ENCODE assay signal across 21 mouse cellular contexts in the genomic region with DNA sequence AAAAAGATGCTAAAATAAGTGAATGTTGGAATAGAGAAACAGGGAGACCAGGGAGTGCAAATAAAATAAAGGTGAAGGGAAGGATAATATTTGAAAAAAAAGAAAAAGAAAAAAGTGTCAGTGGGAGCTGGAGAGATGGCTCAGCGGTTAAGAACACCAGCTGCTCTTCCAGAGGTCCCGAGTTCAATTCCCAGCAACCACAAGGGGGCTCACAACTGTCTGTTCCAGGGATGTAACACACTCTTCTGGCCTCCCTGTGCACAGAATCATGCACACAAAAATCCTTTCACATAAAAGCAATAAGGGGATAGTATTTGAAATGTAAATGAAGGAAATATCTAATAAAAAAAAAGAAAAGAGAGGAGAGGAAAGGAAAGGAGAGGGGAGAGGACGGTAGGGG. TPM values are rescaled to one million over a fixed set of nuclear protein-coding genes. Genes with fewer than 3 reads are reported as not detected.
DNase-seq lines count a peak whose midpoint lies in the region; ATAC-seq and TF ChIP-seq lines count a peak whose summit lies in the region.
"Had no signal": no experiment of that assay in that cellular context is flagged by ENCODE, and none has a peak within 500 bp of the region (broad histone marks: within the 10 kb centered on the region; RNA-seq: fewer than 3 reads in every experiment).

No protein-coding gene starts in this region.

- no peak overlapping the region for H3K27ac ChIP-seq in kidney, adult 2 months (ENCODE audit: insufficient read depth, low read depth, low read length)
- no peak overlapping the region for H3K27ac ChIP-seq in kidney, embryonic 14.5 days (ENCODE audit: low read depth, low read length)
- H3K27ac ChIP-seq: forebrain, embryonic 10.5 days; hindbrain, embryonic 13.5 days; kidney, embryonic 15.5 days; limb, embryonic 10.5 days; neural tube, embryonic 12.5 days had no signal

- no peak overlapping the region for H3K4me2 ChIP-seq in kidney, embryonic 14.5 days (replicated peaks; ENCODE audit: low read depth, low read length)
- H3K4me2 ChIP-seq: hindbrain, embryonic 13.5 days; kidney, embryonic 15.5 days; midbrain, embryonic 11.5 days; neural tube, embryonic 12.5 days had no signal

- no peak for DNase-seq in kidney, adult 2 months
- no peak for DNase-seq in lung, adult 2 months
- DNase-seq in lung, postnatal 4 days = no peak
- peak; percentile 41 for DNase-seq in thymus, postnatal 4 days
- DNase-seq in thymus, postnatal 36 days = no peak
- no peak for DNase-seq in spleen, postnatal 14 days (ENCODE audit: low spot score in 2 of 2)
- DNase-seq: adrenal gland, postnatal 25 days; cerebellum, adult 9-11 months; gastrocnemius, postnatal 25 days; heart, adult 18-20 months; layer of hippocampus, adult 9-11 months; right cerebral cortex, postnatal 14 days; spleen, adult 18-20 months had no signal

- no peaks in the 10 kb centered on the region for H3K27me3 ChIP-seq in kidney, adult 2 months (replicated peaks; ENCODE audit: control insufficient read depth, insufficient read depth, low read length)
- H3K27me3 ChIP-seq in kidney, embryonic 14.5 days (ENCODE audit: control insufficient read depth, insufficient read depth, low read length) = no peaks in the 10 kb centered on the region
- H3K27me3 ChIP-seq: neural tube, embryonic 12.5 days had no signal

- H3K9ac ChIP-seq in kidney, embryonic 14.5 days (ENCODE audit: low read depth, low read length) = no peak overlapping the region
- H3K9ac ChIP-seq: hindbrain, embryonic 13.5 days; kidney, embryonic 15.5 days; neural tube, embryonic 12.5 days had no signal

- H3K9me3 ChIP-seq in kidney, embryonic 14.5 days (ENCODE audit: control insufficient read depth, low read length) = no peaks in the 10 kb centered on the region
- H3K9me3 ChIP-seq: forebrain, embryonic 10.5 days; kidney, embryonic 15.5 days; limb, embryonic 10.5 days; neural tube, embryonic 12.5 days had no signal

- 60% methylated on average over 2 of the region's 3 CpGs for WGBS in kidney, adult 2 months
- WGBS in kidney, embryonic 14.5 days = 49% methylated on average over 2 of the region's 3 CpGs
- WGBS in lung, adult 2 months = 62% methylated on average over 2 of the region's 3 CpGs

- TF ChIP-seq CTCF in kidney, adult 2 months (conservative IDR thresholded peaks at IDR 0.05; ENCODE audit: insufficient read depth, insufficient read length, low read depth, low read length) = 0 out of 2 replicates have a peak, but pooled peaks have one; percentile 13
- peak; percentile 18; the same call in 1 of the 2 replicates for TF ChIP-seq CTCF in lung, adult 2 months (IDR thresholded peaks at IDR 0.05; ENCODE audit: insufficient read depth, low read length)

- no peaks in the 10 kb centered on the region for H3K36me3 ChIP-seq in kidney, adult 2 months (ENCODE audit: control insufficient read depth, insufficient read depth, low read length)
- H3K36me3 ChIP-seq in kidney, embryonic 14.5 days (ENCODE audit: control insufficient read depth, insufficient read depth, low read length) = no peaks in the 10 kb centered on the region
- H3K36me3 ChIP-seq: forebrain, embryonic 10.5 days; hindbrain, embryonic 13.5 days; kidney, embryonic 15.5 days; limb, embryonic 10.5 days; neural tube, embryonic 12.5 days had no signal

- no peak for ATAC-seq in kidney, embryonic 14.5 days (ENCODE audit: low FRiP score, low TSS enrichment)
- ATAC-seq: inflammation-experienced regulatory T-cells, adult 6 months had no signal

- TF ChIP-seq POLR2A in kidney, adult 2 months (IDR thresholded peaks at IDR 0.05; ENCODE audit: low read depth, low read length) = no peak
- no peak for TF ChIP-seq POLR2A in lung, adult 2 months (IDR thresholded peaks at IDR 0.05; ENCODE audit: borderline replicate concordance, extremely low read depth, low read depth, low read length)

- H3K4me1 ChIP-seq in kidney, adult 2 months (ENCODE audit: control insufficient read depth, insufficient read depth, low read length) = no peaks in the 10 kb centered on the region
- H3K4me1 ChIP-seq in kidney, embryonic 14.5 days (ENCODE audit: control insufficient read depth, insufficient read depth, low read length) = no peaks in the 10 kb centered on the region
- H3K4me1 ChIP-seq in lung, adult 2 months (ENCODE audit: control insufficient read depth, insufficient read depth, low read length) = peaks cover 11% of the 10 kb centered on the region
- H3K4me1 ChIP-seq: hindbrain, embryonic 13.5 days; limb, embryonic 10.5 days; neural tube, embryonic 12.5 days had no signal

- no peak overlapping the region for H3K4me3 ChIP-seq in kidney, adult 2 months (ENCODE audit: insufficient read depth, low read depth, low read length)
- H3K4me3 ChIP-seq in kidney, embryonic 14.5 days (ENCODE audit: low read length) = no peak overlapping the region
- H3K4me3 ChIP-seq in lung, adult 2 months (replicated peaks; ENCODE audit: extremely low read depth, low read depth, low read length) = no peak overlapping the region
- H3K4me3 ChIP-seq: forebrain, embryonic 10.5 days; hindbrain, embryonic 13.5 days; kidney, embryonic 15.5 days; limb, embryonic 10.5 days; neural tube, embryonic 12.5 days had no signal

RNA-seq across cellular contexts. Expression of a gene that starts 13.0 kb away (rescaled TPM):
- polyA plus RNA-seq in kidney, adult 2 months (2012; rRNA removed) = 45.1 and 46.6 TPM in 2 replicates
- 18.6 and 30.9 TPM in 2 replicates for polyA plus RNA-seq in kidney, embryonic 14.5 days (2014; fragmentation: Nextera tagmentation; extraction: Ambion mirVana)
- polyA plus RNA-seq in lung, adult 2 months (2012; rRNA removed) = 557 and 634 TPM in 2 replicates

RNA-seq across cellular contexts. Expression of a gene that starts 39.2 kb away (rescaled TPM):
- 25.1 and 28.7 TPM in 2 replicates for polyA plus RNA-seq in kidney, adult 2 months (2012; rRNA removed)
- 193 and 194 TPM in 2 replicates for polyA plus RNA-seq in kidney, embryonic 14.5 days (2014; fragmentation: Nextera tagmentation; extraction: Ambion mirVana)
- polyA plus RNA-seq in lung, adult 2 months (2012; rRNA removed) = 18.4 and 24.0 TPM in 2 replicates

RNA-seq across cellular contexts. Expression of a gene that starts 55.2 kb away (rescaled TPM):
- polyA plus RNA-seq in kidney, adult 2 months (2012; rRNA removed) = 81.9 and 98.1 TPM in 2 replicates
- polyA plus RNA-seq in kidney, embryonic 14.5 days (2014; fragmentation: Nextera tagmentation; extraction: Ambion mirVana) = 23.8 and 36.1 TPM in 2 replicates
- 148 and 168 TPM in 2 replicates for polyA plus RNA-seq in lung, adult 2 months (2012; rRNA removed)

Comparison
In these comparisons a context has a peak if more than half of its experiments do, and no peak if none do; other contexts are left out.
1. RNA of a gene that starts 13.0 kb away (polyA plus RNA-seq): 557 to 634 TPM in lung, adult 2 months; 45.1 to 46.6 TPM in kidney, adult 2 months and 18.6 to 30.9 TPM in kidney, embryonic 14.5 days; every median in the first group is over 10 times any median in the second.